Mouse (Mus musculus): ENCODE results near the gene Gm10251.
"Not testable (repeated sequence)": the region's sequence is repeated elsewhere in the genome, so short reads cannot be mapped to it uniquely, and the experiment has no call there.

The Gm10251 gene

DNA sequence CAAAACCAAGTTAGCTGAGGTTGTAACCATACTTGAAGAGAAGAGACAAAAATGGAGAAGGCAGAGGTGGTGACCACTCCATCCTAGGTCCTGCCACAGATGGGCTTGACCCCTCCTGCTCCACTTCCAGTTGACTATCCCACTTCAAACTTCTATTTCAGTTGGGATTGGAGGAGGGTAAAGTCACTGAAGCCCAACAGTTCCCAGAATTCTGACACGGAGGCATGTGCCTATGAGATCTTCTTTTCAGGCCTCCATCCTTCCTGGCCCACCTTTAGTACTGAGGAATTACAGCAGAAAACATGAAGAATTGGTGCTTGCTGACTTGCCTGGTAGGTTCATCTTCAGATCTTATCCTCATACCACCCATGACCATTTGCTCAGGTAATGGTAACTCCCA, at the start of gene Gm10251:
Gm10251 (minus strand) TSS at position 101 of the 400 bp plus-strand sequence.
- not testable (repeated sequence) for ATAC-seq (ENCODE audit: low TSS enrichment)

DNA sequence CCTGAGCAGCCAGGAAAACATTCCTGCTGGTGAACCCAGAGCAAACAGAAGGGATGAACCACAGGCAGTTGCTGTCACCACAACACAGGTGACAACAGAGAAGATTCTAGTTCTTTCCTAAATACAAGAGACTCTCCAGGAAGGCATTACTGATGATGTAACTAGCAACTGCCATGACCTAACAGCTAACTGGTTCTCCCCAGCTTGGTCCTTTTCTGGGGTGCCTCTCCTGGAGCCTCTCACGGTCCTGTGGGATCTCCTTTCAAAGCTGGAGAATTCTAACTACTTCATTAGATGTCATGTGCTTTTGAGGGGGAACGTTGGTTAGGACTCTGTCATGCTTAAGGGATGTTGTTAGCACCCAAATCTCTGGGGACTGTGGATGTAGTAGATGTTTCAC, 36.2 kb upstream of the Gm10251 start, which contains the start of gene Gm8050:
Gm8050 (minus strand) TSS at position 101 of the 400 bp plus-strand sequence.
- ATAC-seq (ENCODE audit: low TSS enrichment), result not testable (repeated sequence)

DNA sequence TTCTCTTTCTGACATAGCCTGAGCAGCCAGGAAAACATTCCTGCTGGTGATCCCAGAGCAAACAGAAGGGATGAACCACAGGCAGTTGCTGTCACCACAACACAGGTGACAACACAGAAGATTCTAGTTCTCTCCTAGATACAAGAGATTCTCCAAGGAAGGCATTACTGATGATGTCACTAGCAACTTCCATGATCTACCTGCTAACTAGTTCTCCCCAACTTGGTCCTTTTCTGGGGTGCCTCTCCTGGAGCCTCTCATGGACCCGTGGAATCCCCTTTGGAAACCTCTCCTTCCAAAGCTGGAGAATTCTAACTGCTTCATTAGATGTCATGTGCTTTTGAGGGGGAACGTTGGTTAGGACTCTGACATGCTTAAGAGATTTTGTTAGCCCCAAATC, 61.7 kb downstream of the Gm10251 start, which contains the start of gene Gm3460:
Gm3460 (minus strand) TSS at position 101 of the 400 bp plus-strand sequence.
- not testable (repeated sequence) for ATAC-seq (ENCODE audit: low TSS enrichment)

DNA sequence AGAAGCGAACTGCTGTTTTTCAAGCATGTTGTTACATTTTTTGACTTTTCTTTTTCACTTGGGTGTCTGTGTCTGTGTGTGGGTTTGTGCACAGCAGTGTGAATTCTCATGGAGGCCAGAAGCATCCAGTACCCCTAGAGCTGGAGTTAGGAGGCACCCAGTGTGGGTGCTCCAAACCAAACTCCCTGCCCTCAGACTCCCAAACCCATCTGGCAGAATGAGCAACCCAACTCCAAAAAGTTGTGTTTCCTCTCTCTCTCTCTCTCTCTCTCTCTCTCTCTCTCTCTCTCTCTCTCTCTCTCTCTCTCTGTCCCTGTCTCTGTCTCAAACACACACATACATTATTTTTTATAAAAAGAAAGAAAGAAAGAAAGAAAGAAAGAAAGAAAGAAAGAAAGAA, 77.5 kb downstream of the Gm10251 start:
- ATAC-seq (ENCODE audit: low TSS enrichment), result not testable (repeated sequence)

DNA sequence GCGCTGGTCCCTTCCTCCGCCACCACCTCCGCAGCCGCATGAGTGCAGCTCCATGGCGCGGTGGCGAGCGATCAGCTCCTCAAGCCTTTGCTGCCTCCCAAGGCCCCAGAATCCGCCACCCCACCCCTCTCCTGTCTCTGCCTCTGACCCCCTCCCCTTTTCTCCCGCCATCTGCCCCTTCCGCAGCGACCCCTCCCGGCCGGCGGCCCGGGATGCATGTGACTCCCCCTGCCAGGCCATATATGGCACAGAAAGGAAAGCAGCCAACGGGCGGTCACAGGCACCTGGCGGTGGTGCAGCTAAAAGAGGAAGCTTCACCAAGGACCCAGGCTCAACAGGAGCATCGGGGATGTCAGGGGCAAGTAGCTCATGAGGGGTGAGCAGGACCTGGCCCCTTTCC, 79.0 kb downstream of the Gm10251 start:
- not testable (repeated sequence) for ATAC-seq (ENCODE audit: low TSS enrichment)

DNA sequence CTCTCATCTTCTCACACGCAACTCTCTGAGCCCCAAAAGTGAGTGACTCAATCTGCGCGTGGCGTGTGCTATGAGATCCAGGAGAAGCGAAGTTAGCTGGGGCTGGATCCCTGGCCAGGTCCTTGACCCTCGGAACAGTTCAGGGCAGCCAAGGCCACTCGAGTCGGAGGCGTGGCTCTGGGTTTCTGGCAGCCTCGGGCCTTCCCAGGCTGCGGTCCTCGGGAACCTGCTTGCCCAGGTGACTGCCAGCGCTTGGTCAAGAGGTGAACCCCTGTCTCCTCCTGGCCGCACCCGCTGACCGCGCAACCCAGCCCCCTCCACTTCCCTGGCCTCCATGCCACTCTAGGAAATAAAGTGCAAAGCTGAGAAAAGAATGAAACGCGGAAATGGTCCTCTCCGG, 79.4 kb downstream of the Gm10251 start:
- not testable (repeated sequence) for ATAC-seq (ENCODE audit: low TSS enrichment)

DNA sequence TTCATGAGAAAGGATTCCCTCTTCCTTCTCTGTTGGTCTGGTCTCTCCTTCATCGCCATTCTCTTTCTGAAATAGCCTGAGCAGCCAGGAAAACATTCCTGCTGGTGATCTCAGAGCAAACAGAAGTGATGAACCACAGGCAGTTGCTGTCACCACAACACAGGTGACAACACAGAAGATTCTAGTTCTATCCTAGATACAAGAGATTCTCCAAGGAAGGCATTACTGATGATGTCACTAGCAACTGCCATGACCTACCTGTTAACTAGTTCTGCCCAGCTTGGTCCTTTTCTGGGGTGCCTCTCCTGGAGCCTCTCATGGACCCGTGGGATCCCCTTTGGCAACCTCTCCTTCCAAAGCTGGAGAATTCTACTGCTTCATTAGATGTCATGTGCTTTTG, 93.5 kb downstream of the Gm10251 start, which contains the start of gene Gm3629:
Gm3629 (minus strand) TSS at position 101 of the 400 bp plus-strand sequence.
- not testable (repeated sequence) for ATAC-seq (ENCODE audit: low TSS enrichment)

Data from frontal cortex, adult (tissue).